Mouse (Mus musculus): ENCODE results near the gene Adarb1. TPM values are rescaled to one million over a fixed set of nuclear protein-coding genes. Genes with fewer than 3 reads are reported as not detected.

The Adarb1 gene
- polyA plus RNA-seq, 1 experiment from 2014 or later: 5.7 TPM

DNA sequence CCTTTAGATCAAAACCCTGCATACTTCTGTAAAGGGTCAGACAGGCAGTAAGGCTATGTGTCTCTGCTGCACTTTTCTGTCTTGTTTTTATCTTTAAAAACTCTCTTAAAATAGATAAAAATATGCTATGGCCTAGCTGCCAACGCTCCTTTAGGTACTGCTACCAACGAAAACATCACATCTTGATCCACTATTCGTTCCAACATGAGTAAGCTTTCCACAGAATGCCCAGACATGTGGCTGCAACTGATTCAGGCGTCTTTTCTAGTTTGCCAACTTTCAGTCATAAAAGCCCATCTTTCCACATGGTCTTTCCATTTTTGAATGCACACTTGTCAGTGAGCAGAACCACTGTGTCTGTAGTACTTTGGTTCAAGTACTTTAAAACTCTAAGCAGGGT is 77.0 kb downstream of the Adarb1 start:
- Histone ChIP-seq H3K36me3 (no peaks in the 10 kb centered on the region), H3K4me2 (replicated peaks) (no peak overlapping the region), H3K9me3 (no peaks in the 10 kb centered on the region), H3K4me3 (no peak overlapping the region), H3K27ac (no peak overlapping the region), H3K9ac (no peak overlapping the region), H3K27me3 (0 out of 2 replicates have a peak, but pooled peaks cover 3% of the 10 kb centered on the region), H3K4me1 (peaks cover 25% of the 10 kb centered on the region)
- no peak for ATAC-seq (ENCODE audit: low FRiP score, low read depth)
- 86% methylated on average over 4 of the region's 4 CpGs for WGBS

DNA sequence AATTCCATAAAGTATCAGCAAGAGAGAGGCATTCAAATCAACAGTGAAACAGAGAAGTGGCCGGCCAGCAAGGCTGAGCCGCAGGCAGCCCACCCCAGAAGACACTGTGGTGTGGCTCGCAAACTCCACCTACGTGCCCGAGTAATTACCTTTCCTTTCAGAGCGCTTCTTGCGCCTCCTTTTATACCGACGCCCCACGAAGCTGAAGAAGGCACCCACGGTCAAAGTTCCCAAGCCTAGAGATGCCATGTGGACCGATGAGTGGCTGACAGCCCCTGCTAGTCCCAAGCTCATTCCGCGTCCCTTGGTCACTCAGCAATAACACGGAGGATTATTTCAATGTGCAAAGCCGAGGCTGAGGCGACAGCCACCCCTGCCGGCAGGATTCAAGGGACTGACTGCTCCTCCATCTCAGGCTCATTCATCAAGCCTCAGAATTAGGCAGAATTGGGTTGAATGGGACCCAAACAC is 78.2 kb downstream of the Adarb1 start:
- Histone ChIP-seq H3K4me1 (peaks cover 25% of the 10 kb centered on the region), H3K4me2 (replicated peaks) (peak overlapping the region; percentile 63), H3K9me3 (no peaks in the 10 kb centered on the region), H3K27me3 (0 out of 2 replicates have a peak, but pooled peaks cover 3% of the 10 kb centered on the region), H3K4me3 (peak overlapping the region; percentile 37), H3K36me3 (no peaks in the 10 kb centered on the region), H3K9ac (peak overlapping the region; percentile 48), H3K27ac (no peak overlapping the region)
- WGBS: 24% methylated on average over 18 of the region's 18 CpGs
- no peak for ATAC-seq (ENCODE audit: low FRiP score, low read depth)

DNA sequence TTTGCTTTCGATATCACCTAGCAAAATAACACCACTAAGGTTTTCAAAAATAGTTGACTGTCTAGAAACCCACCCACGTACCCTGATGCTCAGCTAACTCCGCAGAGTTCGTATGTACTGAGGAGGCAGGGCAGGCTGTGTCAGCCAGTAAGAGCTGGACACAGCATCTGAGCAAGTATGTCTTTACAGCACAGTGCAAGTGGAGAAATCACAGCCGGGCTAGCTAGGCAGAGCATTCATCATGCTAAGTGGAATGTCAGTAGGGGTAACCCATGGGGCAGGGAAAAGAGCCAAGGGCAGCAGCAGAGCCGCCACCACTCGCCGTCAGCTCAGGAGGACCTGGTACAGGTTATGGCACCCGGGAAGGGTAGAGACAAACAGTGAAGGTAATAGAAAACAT is 84.6 kb downstream of the Adarb1 start:
- no peaks in the 10 kb centered on the region for H3K36me3 ChIP-seq
- no peaks in the 10 kb centered on the region for H3K9me3 ChIP-seq
- H3K27ac ChIP-seq: no peak overlapping the region
- H3K4me2 ChIP-seq (replicated peaks): no peak overlapping the region
- no peaks in the 10 kb centered on the region for H3K27me3 ChIP-seq
- H3K4me1 ChIP-seq: peaks cover 22% of the 10 kb centered on the region
- no peak overlapping the region for H3K9ac ChIP-seq
- 78% methylated on average over 9 of the region's 9 CpGs for WGBS
- no peak overlapping the region for H3K4me3 ChIP-seq
- no peak for ATAC-seq (ENCODE audit: low FRiP score, low read depth)

DNA sequence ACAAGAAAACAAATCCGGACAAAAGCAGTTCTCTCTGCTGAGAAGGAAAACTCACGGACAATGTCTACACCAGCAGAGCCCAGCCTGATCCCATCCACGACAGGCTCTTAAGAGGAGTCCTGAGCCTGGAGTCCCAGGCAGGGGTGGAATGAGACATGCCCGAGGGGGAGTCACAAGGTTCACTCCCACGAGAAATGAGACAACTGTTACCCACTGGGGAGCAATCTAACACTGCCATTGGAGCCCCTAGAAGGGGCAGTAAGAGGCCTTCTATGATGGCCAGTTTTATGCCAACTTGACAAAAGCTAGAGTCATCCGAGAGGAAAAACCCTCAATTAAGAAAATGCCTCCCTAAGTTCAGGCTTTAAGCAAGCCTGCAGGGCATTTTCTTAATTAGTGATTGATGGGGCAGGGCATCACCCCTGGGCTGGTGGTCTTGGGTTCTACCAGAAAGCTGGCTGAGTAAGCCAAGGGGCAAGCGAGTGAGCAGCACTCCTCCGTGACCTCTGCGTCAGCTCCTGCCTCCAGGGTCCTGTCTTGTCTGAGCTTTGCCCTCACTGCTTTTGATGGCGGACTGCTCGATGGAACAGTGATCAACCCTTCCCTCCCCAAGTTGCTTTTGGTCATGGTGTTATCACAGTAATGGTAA is 88.5 kb downstream of the Adarb1 start:
- no peaks in the 10 kb centered on the region for H3K36me3 ChIP-seq
- no peak overlapping the region for H3K4me3 ChIP-seq
- no peak for ATAC-seq (ENCODE audit: low FRiP score, low read depth)
- no peak overlapping the region for H3K27ac ChIP-seq
- H3K27me3 ChIP-seq: no peaks in the 10 kb centered on the region
- WGBS: 59% methylated on average over 11 of the region's 11 CpGs
- peaks cover 25% of the 10 kb centered on the region for H3K4me1 ChIP-seq
- no peak overlapping the region for H3K9ac ChIP-seq
- H3K9me3 ChIP-seq: no peaks in the 10 kb centered on the region
- no peak overlapping the region for H3K4me2 ChIP-seq (replicated peaks)

DNA sequence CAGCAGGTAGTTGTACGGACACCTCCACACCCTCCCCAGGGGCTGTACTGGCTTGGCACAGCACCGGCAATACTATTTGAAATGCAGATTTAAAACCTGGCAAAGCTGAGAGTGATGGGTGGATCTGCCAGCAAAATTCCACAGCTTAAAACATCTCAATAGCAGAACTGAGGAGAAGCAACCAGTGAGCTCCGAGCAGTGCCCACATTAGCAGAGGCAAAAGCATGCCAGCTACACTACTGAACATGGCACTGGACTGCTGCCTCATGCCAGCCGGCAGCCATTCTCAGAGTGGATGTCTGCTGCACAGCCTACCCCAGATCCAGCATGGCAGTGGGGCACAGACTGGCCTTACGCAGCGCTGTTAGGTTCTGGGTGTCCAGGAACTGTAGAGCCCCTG is 93.4 kb downstream of the Adarb1 start:
- Histone ChIP-seq H3K36me3 (no peaks in the 10 kb centered on the region), H3K9me3 (no peaks in the 10 kb centered on the region), H3K4me3 (no peak overlapping the region), H3K4me1 (peaks cover 10% of the 10 kb centered on the region), H3K27ac (no peak overlapping the region), H3K4me2 (replicated peaks) (no peak overlapping the region), H3K27me3 (no peaks in the 10 kb centered on the region), H3K9ac (no peak overlapping the region; the same call in 1 of the 2 replicates)
- no peak for ATAC-seq (ENCODE audit: low FRiP score, low read depth)
- WGBS: 81% methylated on average over 6 of the region's 6 CpGs

DNA sequence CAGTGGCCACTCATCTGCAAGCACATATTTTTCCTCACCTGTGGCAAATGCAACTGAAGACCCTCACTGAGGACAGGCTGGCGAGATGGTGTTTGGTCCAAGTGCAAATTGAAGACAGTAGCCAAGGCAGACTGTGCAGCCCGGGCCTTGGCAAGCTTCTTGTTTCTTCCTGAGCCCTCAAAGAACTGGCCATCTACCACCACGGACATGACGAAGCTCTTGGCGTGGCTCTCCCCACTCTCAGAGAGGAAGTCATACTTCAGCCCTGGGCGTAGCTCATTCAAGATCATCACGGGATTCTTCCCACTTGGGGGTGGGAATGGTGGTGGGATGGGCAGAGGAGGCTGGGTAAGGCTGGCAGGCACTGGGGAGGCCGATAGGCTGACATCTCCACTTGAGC is 96.5 kb downstream of the Adarb1 start:
- no peaks in the 10 kb centered on the region for H3K36me3 ChIP-seq
- WGBS: 85% methylated on average over 8 of the region's 8 CpGs
- H3K9me3 ChIP-seq: no peaks in the 10 kb centered on the region
- no peak overlapping the region for H3K9ac ChIP-seq
- peaks cover 10% of the 10 kb centered on the region for H3K4me1 ChIP-seq
- no peak for ATAC-seq (ENCODE audit: low FRiP score, low read depth)
- H3K27me3 ChIP-seq: no peaks in the 10 kb centered on the region
- no peak overlapping the region for H3K27ac ChIP-seq
- no peak overlapping the region for H3K4me3 ChIP-seq
- no peak overlapping the region for H3K4me2 ChIP-seq (replicated peaks)

DNA sequence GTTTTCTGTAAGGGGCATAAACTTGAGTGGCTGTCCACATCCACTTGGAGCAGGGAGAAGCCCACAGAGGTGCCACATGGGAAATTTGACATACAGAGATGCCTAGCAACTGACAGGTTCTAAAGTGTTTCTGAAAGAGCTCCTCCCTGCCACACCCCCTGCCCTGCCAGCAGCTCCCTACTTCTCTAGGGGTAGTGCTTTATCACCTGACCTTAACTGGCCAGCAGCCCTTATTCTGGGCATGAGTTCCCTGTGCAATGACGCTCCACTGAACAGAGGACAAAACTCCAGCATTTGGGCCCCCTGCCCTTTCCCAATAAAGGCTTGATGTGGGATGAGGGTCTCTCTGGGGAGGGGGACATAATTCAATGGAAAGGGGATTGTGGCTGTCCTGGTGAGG is 97.1 kb downstream of the Adarb1 start:
- Histone ChIP-seq H3K4me1 (peaks cover 10% of the 10 kb centered on the region), H3K36me3 (no peaks in the 10 kb centered on the region), H3K9me3 (no peaks in the 10 kb centered on the region), H3K4me3 (no peak overlapping the region), H3K9ac (no peak overlapping the region), H3K27ac (no peak overlapping the region), H3K4me2 (replicated peaks) (no peak overlapping the region), H3K27me3 (no peaks in the 10 kb centered on the region)
- WGBS: 73% methylated on average over 1 of the region's 1 CpGs
- ATAC-seq (ENCODE audit: low FRiP score, low read depth): no peak

DNA sequence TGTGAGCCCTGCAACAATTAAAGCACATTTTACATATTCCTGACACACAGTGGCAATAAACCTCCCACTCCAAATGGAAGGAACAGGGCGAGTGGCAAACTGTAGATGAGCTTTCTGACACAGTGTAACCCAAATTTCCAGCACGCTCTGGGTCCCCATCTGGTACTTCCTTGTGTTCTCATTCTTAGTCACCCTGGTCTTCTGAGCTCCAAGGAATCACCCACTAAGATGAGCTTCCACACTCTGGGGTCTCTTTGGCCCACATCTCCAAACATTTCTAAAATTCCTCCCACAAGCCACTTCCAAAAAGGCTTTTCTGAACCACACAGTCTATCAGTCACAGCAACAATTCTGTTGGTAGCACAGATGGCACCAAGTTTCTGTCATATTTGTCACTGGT is 102.4 kb downstream of the Adarb1 start:
- H3K27ac ChIP-seq: no peak overlapping the region
- no peak overlapping the region for H3K4me2 ChIP-seq (replicated peaks)
- H3K4me1 ChIP-seq: no peaks in the 10 kb centered on the region
- ATAC-seq (ENCODE audit: low FRiP score, low read depth): no peak
- H3K36me3 ChIP-seq: peaks cover 4% of the 10 kb centered on the region; the same call in 1 of the 2 replicates
- H3K4me3 ChIP-seq: no peak overlapping the region
- 83% methylated on average over 2 of the region's 2 CpGs for WGBS
- no peaks in the 10 kb centered on the region for H3K27me3 ChIP-seq
- H3K9me3 ChIP-seq: no peaks in the 10 kb centered on the region
- no peak overlapping the region for H3K9ac ChIP-seq

DNA sequence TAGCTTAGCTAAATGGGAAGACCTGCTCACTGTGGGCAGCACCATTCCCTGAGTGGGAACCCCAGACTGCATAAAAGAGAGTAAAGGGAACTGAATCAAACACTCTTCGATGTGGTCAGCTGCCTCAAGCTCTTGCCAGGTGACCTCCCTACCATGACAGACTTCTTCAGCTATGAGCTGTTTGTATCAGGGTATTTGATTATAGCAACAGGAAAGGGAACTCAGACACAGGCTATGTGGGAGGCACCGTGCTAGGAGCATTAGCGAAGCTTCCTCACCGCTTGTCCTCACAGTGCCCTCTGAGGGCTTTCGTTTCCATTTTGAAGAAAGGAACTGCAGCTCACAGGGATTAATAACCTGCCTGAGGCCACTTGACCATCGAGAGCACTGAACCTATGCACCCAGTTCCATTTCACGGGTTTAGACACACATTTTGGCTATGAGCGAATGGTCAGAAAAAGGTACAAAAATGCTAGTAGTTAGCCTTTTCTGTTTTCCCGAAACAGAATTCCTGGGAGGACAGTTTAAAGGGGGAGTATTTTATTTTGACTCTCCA is 103.3 kb downstream of the Adarb1 start:
- no peak overlapping the region for H3K4me2 ChIP-seq (replicated peaks)
- no peak for ATAC-seq (ENCODE audit: low FRiP score, low read depth)

DNA sequence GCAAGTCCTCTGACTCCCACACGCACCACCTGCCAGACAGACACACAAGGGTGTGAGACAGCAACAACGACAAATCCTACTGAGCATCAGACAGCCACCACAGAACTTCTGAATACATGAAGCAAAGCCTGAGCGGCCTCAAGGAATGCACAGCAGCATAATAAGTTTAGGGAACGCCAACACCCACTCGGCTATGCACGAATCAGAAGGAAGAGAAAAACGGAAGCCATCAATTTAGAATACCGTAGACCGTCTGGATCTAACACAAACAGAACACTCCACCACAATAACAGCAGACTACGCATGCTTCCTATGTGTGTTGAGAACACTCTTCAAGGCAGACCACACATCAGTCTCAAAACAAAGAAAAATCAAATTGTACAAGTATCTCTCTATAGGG is 109.1 kb downstream of the Adarb1 start:
- Histone ChIP-seq H3K27ac (no peak overlapping the region), H3K9me3 (no peaks in the 10 kb centered on the region), H3K4me3 (no peak overlapping the region), H3K36me3 (peaks cover 10% of the 10 kb centered on the region; the same call in 1 of the 2 replicates), H3K4me1 (no peaks in the 10 kb centered on the region), H3K4me2 (replicated peaks) (no peak overlapping the region), H3K27me3 (no peaks in the 10 kb centered on the region), H3K9ac (no peak overlapping the region)
- ATAC-seq (ENCODE audit: low FRiP score, low read depth): no peak
- 83% methylated on average over 10 of the region's 10 CpGs for WGBS

More for the DNA sequence above, 103.3 kb downstream of the Adarb1 start:
- Histone ChIP-seq H3K27ac (no peak overlapping the region), H3K4me3 (no peak overlapping the region), H3K9me3 (no peaks in the 10 kb centered on the region), H3K9ac (no peak overlapping the region), H3K27me3 (no peaks in the 10 kb centered on the region), H3K4me1 (no peaks in the 10 kb centered on the region), H3K36me3 (peaks cover 10% of the 10 kb centered on the region; the same call in 1 of the 2 replicates)
- 82% methylated on average over 9 of the region's 9 CpGs for WGBS

DNA sequence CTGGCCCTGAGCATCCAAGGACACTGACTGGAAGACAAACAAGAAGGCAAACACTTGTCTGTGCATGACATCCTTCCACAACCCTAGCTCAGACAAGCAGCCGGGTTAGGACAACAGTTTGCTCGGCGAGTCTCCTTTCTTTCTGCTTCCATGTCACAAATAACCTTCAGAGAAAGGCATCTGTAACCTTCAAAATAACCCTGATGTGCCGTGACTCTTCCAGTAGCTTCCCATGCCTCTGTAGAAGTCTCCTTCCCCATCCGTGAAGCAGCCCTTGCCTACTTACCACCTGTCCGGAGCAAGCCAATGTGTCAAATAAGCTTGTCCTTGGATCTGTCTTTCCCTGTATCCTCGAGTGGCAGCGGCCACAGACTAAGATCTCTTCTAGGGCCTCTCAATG is 112.3 kb downstream of the Adarb1 start:
- Histone ChIP-seq H3K27ac (no peak overlapping the region), H3K27me3 (no peaks in the 10 kb centered on the region), H3K9ac (no peak overlapping the region), H3K4me1 (no peaks in the 10 kb centered on the region), H3K4me3 (no peak overlapping the region), H3K9me3 (no peaks in the 10 kb centered on the region), H3K36me3 (peaks cover 12% of the 10 kb centered on the region; the same call in 1 of the 2 replicates), H3K4me2 (replicated peaks) (no peak overlapping the region)
- ATAC-seq (ENCODE audit: low FRiP score, low read depth): no peak
- WGBS: 80% methylated on average over 8 of the region's 8 CpGs

DNA sequence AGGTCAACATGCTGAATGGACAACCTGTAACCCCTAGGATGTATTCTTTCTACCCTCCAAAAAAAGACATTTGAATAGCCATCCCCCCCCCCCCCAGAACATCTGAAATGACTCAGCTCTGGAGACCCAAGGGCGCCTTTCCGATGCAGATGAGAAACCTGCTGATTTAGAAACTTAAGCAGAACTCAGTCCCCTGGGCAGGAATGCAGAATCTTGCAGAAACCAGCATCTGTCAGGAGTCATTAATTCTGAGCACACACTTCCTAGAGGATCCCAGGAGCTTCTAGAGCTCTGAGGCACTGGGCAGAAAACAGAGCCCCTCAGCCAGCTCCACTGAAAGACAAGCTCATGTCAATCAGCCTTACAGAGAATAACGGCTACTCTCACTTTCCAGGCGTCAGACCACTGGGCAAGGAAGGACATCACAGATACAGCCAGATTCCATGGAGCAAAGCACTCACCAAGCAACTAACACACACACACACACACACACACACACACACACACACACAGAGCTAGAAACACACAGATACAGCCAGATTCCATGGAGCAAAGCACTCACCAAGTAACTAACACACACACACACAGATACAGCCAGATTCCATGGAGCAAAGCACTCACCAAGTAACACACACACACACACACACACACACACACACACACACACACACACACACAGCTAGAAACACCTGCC is 113.1 kb downstream of the Adarb1 start:
- Histone ChIP-seq H3K36me3 (peaks cover 5% of the 10 kb centered on the region; the same call in 1 of the 2 replicates), H3K27ac (no peak overlapping the region), H3K4me2 (replicated peaks) (no peak overlapping the region), H3K27me3 (no peaks in the 10 kb centered on the region), H3K9me3 (no peaks in the 10 kb centered on the region), H3K9ac (no peak overlapping the region), H3K4me1 (no peaks in the 10 kb centered on the region), H3K4me3 (no peak overlapping the region)
- ATAC-seq (ENCODE audit: low FRiP score, low read depth): no peak
- WGBS: 48% methylated on average over 4 of the region's 4 CpGs

Measured in limb, embryonic 13.5 days (tissue).